Mouse (Mus musculus) heart, postnatal 4 days (tissue): ENCODE data around the gene Lrrn1. TPM values are rescaled to one million over a fixed set of nuclear protein-coding genes. Genes with fewer than 3 reads are reported as not detected.

Experiments used
- DNase-seq: peaks from one replicate; pipeline ENCODE4 v3.0.0; 2021
- total RNA-seq, 2 experiments: library from RNA; stranded (reverse); gene quantifications; 2 replicates each; pipeline ENCODE4 v1.2.3; 2021

Lrrn1 gene
- total RNA-seq, 2 experiments from 2014 or later: 0.61 to 0.71 TPM

GRCm38 (mm10) chr6:107583759-107584383 is 54.3 kb downstream of the Lrrn1 start:
- no peak for DNase-seq

DNA sequence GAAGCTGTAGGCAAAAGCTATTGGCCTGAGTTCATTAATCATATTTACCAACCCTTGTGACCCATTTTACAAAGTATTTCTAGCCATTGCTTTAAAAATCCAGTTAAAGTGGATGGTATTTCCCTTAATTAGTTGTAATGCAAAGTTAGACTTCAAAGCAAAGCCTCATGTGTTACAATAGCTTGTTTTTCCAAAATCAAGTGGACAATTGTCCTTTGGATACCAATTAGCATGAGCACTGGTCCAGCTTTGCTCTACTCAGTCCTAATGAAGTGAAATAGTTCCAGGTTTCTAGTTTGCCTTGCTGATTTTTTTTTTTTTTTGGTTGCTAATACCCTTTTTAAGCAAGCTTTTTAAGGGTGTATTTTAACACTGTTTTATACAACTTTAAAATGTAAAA is 75.6 kb downstream of the Lrrn1 start:
- no peak for DNase-seq

- DNase-seq: no peak
These were observed 84.7 kb downstream of the Lrrn1 start for GRCm38 (mm10) chr6:107614288-107614687.
